Mouse (Mus musculus) G1E (cell line): ENCODE results near the gene Mfsd4a.

Source experiments
- CTCF ChIP-seq: IDR thresholded peaks from 2 replicates; pipeline ENCODE4 v1.5.1; 2012; ENCODE audit warnings: low read depth, low read length, inconsistent platforms, mixed read lengths
- GATA1 ChIP-seq: IDR thresholded peaks from 2 replicates; pipeline ENCODE4 v1.6.1; 2012; ENCODE audit warnings: borderline replicate concordance, low read length, inconsistent platforms, mixed read lengths
- GATA2 ChIP-seq: IDR thresholded peaks from 2 replicates; pipeline ENCODE4 v1.6.1; 2012; ENCODE audit warnings: low read depth, low read length, inconsistent platforms, borderline replicate concordance
- POLR2AphosphoS5 ChIP-seq: IDR thresholded peaks from 2 replicates; pipeline ENCODE4 v1.6.1; 2012; ENCODE audit warnings: low read depth, low read length, inconsistent platforms; ENCODE audit not compliant: insufficient replicate concordance
- TAL1 ChIP-seq: conservative IDR thresholded peaks from 2 replicates; pipeline ENCODE4 v1.6.1; 2012; ENCODE audit warnings: low read depth, low read length, inconsistent platforms, mixed read lengths

DNA sequence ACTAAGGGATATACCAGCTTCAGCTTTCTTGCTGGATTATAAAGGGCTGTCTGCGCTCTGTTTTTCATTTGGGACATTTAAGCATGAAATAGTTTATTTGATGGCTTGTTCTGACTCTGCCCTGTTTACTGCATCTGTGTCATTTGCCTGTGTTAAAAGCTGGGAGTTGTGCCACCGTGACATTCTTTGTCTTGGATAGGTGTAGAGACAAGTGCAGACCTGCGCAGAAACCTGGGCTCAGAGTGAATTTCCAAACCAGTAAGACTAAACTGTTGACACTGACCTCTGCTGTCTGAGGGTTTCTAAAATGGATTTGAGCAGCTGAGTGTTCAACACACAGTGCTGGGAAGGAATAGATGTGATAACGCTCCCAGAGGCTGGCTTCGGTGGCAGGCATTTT, 39.9 kb downstream of the Mfsd4a start:
- no peak for TF ChIP-seq CTCF
- no peak for TF ChIP-seq GATA1
- no peak for TF ChIP-seq POLR2AphosphoS5
- TF ChIP-seq GATA2, result no peak
- TF ChIP-seq TAL1, result no peak
